Mouse (Mus musculus) bone marrow macrophage, adult 2 months (primary cell): ENCODE measurements around the gene Reln. TPM values are rescaled to one million over a fixed set of nuclear protein-coding genes. Genes with fewer than 3 reads are reported as not detected.

ENCODE experiments used
- H3K27ac ChIP-seq: 2 replicates; pipeline ENCODE4 v1.5.1; 2012; ENCODE audit warnings: low read depth, low read length; ENCODE audit not compliant: insufficient read depth
- H3K4me1 ChIP-seq: 2 replicates; pipeline ENCODE4 v1.6.1; 2012; ENCODE audit warnings: low read length; ENCODE audit not compliant: control insufficient read depth, insufficient read depth
- H3K4me3 ChIP-seq: 2 replicates; pipeline ENCODE4 v1.5.1; 2012; ENCODE audit warnings: mild to moderate bottlenecking, low read length, moderate library complexity; ENCODE audit not compliant: insufficient read depth
- CTCF ChIP-seq: IDR thresholded peaks from 2 replicates; pipeline ENCODE4 v1.5.1; 2012; ENCODE audit warnings: low read depth, mild to moderate bottlenecking, low read length, moderate library complexity
- POLR2A ChIP-seq: IDR thresholded peaks from 2 replicates; pipeline ENCODE4 v1.6.1; 2012; ENCODE audit warnings: mild to moderate bottlenecking, low read depth, low read length, borderline replicate concordance
- polyA plus RNA-seq: library from polyadenylated mRNA; stranded (reverse); fragments of >200 nt; gene quantifications from 2 replicates; pipeline ENCODE4 v1.2.4, GENCODE M21; 2012; ENCODE audit not compliant: missing spikeins, insufficient read depth, insufficient read length

Gene Reln
- polyA plus RNA-seq, 1 experiment, result not detected

- Histone ChIP-seq H3K27ac (no peak overlapping the region), H3K4me3 (no peak overlapping the region), H3K4me1 (no peaks in the 10 kb centered on the region)
- TF ChIP-seq POLR2A, result no peak
- no peak for TF ChIP-seq CTCF
Observed at GRCm38 (mm10) chr5:21986311-21986710, 358.2 kb downstream of the Reln start.

GRCm38 (mm10) chr5:21983021-21983667 is 361.4 kb downstream of the Reln start:
- Histone ChIP-seq H3K4me1 (no peaks in the 10 kb centered on the region), H3K4me3 (no peak overlapping the region), H3K27ac (no peak overlapping the region)
- no peak for TF ChIP-seq POLR2A
- TF ChIP-seq CTCF, result no peak

GRCm38 (mm10) chr5:21981216-21981615 is 363.3 kb downstream of the Reln start:
- no peak overlapping the region for H3K4me3 ChIP-seq
- no peaks in the 10 kb centered on the region for H3K4me1 ChIP-seq
- H3K27ac ChIP-seq, result no peak overlapping the region
- no peak for TF ChIP-seq POLR2A
- no peak for TF ChIP-seq CTCF

- Histone ChIP-seq H3K27ac (no peak overlapping the region), H3K4me1 (no peaks in the 10 kb centered on the region), H3K4me3 (no peak overlapping the region)
- TF ChIP-seq CTCF, result no peak
- no peak for TF ChIP-seq POLR2A
Observed at GRCm38 (mm10) chr5:21980544-21980943, 364.0 kb downstream of the Reln start.

GRCm38 (mm10) chr5:21973266-21974010 is 371.1 kb downstream of the Reln start:
- Histone ChIP-seq H3K4me3 (no peak overlapping the region), H3K4me1 (no peaks in the 10 kb centered on the region), H3K27ac (no peak overlapping the region)
- TF ChIP-seq CTCF (no peak), POLR2A (no peak)

GRCm38 (mm10) chr5:21961796-21962195 is 382.7 kb downstream of the Reln start:
- Histone ChIP-seq H3K4me1 (no peaks in the 10 kb centered on the region), H3K27ac (no peak overlapping the region), H3K4me3 (no peak overlapping the region)
- no peak for TF ChIP-seq POLR2A
- no peak for TF ChIP-seq CTCF

- no peak for TF ChIP-seq POLR2A
- no peak for TF ChIP-seq CTCF
- Histone ChIP-seq H3K4me3 (no peak overlapping the region), H3K27ac (no peak overlapping the region), H3K4me1 (no peaks in the 10 kb centered on the region)
Observed at GRCm38 (mm10) chr5:21960151-21960550, 384.4 kb downstream of the Reln start.

GRCm38 (mm10) chr5:21957586-21957985 is 386.9 kb downstream of the Reln start:
- no peak for TF ChIP-seq CTCF
- TF ChIP-seq POLR2A, result no peak
- Histone ChIP-seq H3K4me1 (no peaks in the 10 kb centered on the region), H3K4me3 (no peak overlapping the region), H3K27ac (no peak overlapping the region)

GRCm38 (mm10) chr5:21957061-21957460 is 387.4 kb downstream of the Reln start:
- Histone ChIP-seq H3K27ac (no peak overlapping the region), H3K4me3 (no peak overlapping the region), H3K4me1 (no peaks in the 10 kb centered on the region)
- TF ChIP-seq POLR2A (no peak), CTCF (no peak)

- no peaks in the 10 kb centered on the region for H3K4me1 ChIP-seq
- H3K27ac ChIP-seq, result no peak overlapping the region
- TF ChIP-seq CTCF, result no peak
- no peak for TF ChIP-seq POLR2A
- H3K4me3 ChIP-seq, result no peak overlapping the region
Observed at GRCm38 (mm10) chr5:21949507-21949897, 395.0 kb downstream of the Reln start.
